Mouse (Mus musculus): ENCODE measurements at regions not wholly inside any gene's neighbourhood (a gene's known extent, or its start where the extent isn't known, plus 50 kb on each side); places are given as distances from the start of the nearest gene placed in this dataset.

DNA sequence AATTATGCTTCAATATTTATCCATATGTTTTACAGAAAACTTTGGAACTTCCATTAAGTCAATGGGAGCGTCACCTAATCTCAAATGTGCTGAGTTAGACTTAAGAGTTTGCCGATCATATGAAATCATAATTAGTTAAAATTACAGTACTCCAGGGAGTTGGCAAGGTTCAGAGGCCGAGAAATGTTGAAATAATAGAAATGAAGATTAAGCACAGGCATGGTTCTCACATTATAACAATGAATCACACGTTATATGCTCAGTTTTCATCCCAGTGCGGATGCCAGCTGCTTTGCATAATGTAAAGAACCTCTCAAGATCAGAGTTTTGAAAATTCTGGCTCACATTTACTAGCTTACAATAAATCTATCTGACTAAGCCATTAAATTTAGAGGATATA is 612.7 kb upstream of the N6amt1 start:
- TF ChIP-seq CTCF (IDR thresholded peaks at IDR 0.05; ENCODE audit: extremely low read depth, insufficient read length, insufficient replicate concordance, low read depth, low read length) (no peak), POLR2A (IDR thresholded peaks at IDR 0.05; ENCODE audit: low read depth, low read length) (no peak)
